Mouse (Mus musculus): ENCODE data around the gene Gm2056. TPM values are rescaled to one million over a fixed set of nuclear protein-coding genes. Genes with fewer than 3 reads are reported as not detected.

Gene Gm2056
- not detected in 2 replicates for polyA plus RNA-seq (2012)

GRCm38 (mm10) chr12:88026704-88027103, at the start of gene Gm2056:
Gene Gm2056, plus strand, starts transcription at chr12:88027004.

GRCm38 (mm10) chr12:88011548-88011947, 15.3 kb upstream of the Gm2056 start, which contains the start of gene Gm2075:
Gene Gm2075, plus strand, starts transcription at chr12:88011848.

GRCm38 (mm10) chr12:88018671-88019070, 8.1 kb upstream of the Gm2056 start, which contains the start of gene Gm6803:
Gene Gm6803, minus strand, starts transcription at chr12:88018771.

Other genes with a start within 250 kb of the Gm2056 start
- gene Gm21936, start 231.5 kb upstream of the Gm2056 start, polyA plus RNA-seq (2012) = not detected in 2 replicates
- not detected in 2 replicates for gene BB287469, start 210.4 kb upstream of the Gm2056 start, polyA plus RNA-seq (2012)
- not detected in 2 replicates for gene Gm2001, start 184.7 kb upstream of the Gm2056 start, polyA plus RNA-seq (2012)
- gene Gm2016, start 152.9 kb upstream of the Gm2056 start, polyA plus RNA-seq (2012) = not detected in 2 replicates
- gene Gm2022, start 131.6 kb upstream of the Gm2056 start, polyA plus RNA-seq (2012) = not detected in 2 replicates
- gene Gm2035, start 107.1 kb upstream of the Gm2056 start, polyA plus RNA-seq (2012) = not detected in 2 replicates
- 0.02 TPM in 1 of 2 replicates, not detected in the other for gene Gm2042, start 72.9 kb upstream of the Gm2056 start, polyA plus RNA-seq (2012)
- not detected in 2 replicates for gene Gm2075, start 15.2 kb upstream of the Gm2056 start, polyA plus RNA-seq (2012)
- gene Gm6803, start 8.2 kb upstream of the Gm2056 start, polyA plus RNA-seq (2012) = not detected in 2 replicates
- not detected in 2 replicates for gene Gm16368, start 56.7 kb downstream of the Gm2056 start, polyA plus RNA-seq (2012)
- gene Gm10436, start 155.1 kb downstream of the Gm2056 start, polyA plus RNA-seq (2012) = not detected in 2 replicates
- gene Gm8332, start 223.1 kb downstream of the Gm2056 start, polyA plus RNA-seq (2012) = not detected in 2 replicates
- not detected in 2 replicates for gene Gm5662, start 247.5 kb downstream of the Gm2056 start, polyA plus RNA-seq (2012)